Mouse (Mus musculus): ENCODE data around the gene Ppp6r3.

DNA sequence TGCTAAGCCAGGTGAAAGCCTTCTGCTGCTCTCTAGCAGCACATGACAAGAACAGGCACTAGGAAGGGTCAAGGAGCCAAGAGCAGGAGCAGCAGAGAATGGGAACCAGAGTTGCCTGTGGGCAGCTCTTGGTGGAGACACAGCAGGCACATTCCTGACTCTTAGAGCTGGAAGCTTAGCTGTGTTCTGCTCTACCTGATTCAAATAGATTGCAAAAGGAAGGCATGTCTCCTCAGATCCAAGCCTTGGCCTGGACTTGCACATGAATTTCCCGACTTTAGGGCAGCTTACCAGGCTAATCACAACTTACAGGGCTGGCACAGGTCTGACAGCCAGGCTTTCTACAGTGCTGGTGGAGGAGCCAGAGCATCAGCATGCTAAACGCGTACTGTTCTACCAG lies 115.6 kb downstream of the Ppp6r3 start:
- TF ChIP-seq POLR2A (IDR thresholded peaks at IDR 0.05; ENCODE audit: control insufficient read depth, extremely low read depth, insufficient read depth, low read length, poor library complexity): no peak
- no peak for TF ChIP-seq CTCF (IDR thresholded peaks at IDR 0.05; ENCODE audit: borderline replicate concordance, control insufficient read depth, extremely low read depth, insufficient read depth, low read length, poor library complexity)

All from thymus, adult 2 months (tissue).